Mouse (Mus musculus): ENCODE results near the gene Grip1. TPM values are rescaled to one million over a fixed set of nuclear protein-coding genes. Genes with fewer than 3 reads are reported as not detected.

The Grip1 gene
- polyA plus RNA-seq, 1 experiment = 0.13 TPM

GRCm38 (mm10) chr10:119521686-119522085 is 68.1 kb downstream of the Grip1 start:
- no peak overlapping the region for H3K27ac ChIP-seq (ENCODE audit: insufficient read depth, low read depth, low read length)
- TF ChIP-seq CTCF (IDR thresholded peaks at IDR 0.05; ENCODE audit: extremely low read depth, insufficient read length, insufficient replicate concordance, low read depth, low read length) = no peak
- TF ChIP-seq POLR2A (IDR thresholded peaks at IDR 0.05; ENCODE audit: low read depth, low read length) = no peak
- 94% methylated on average over 11 of the region's 11 CpGs for WGBS

GRCm38 (mm10) chr10:119525730-119526129 is 72.1 kb downstream of the Grip1 start:
- no peaks in the 10 kb centered on the region for H3K27me3 ChIP-seq (ENCODE audit: control insufficient read depth, insufficient read depth, low read length)
- H3K4me3 ChIP-seq (ENCODE audit: low read depth, low read length) = no peak overlapping the region
- 30% methylated on average over 3 of the region's 3 CpGs for WGBS
- TF ChIP-seq CTCF (IDR thresholded peaks at IDR 0.05; ENCODE audit: extremely low read depth, insufficient read length, insufficient replicate concordance, low read depth, low read length) = no peak
- TF ChIP-seq POLR2A (IDR thresholded peaks at IDR 0.05; ENCODE audit: low read depth, low read length) = no peak
- no peak overlapping the region for H3K27ac ChIP-seq (ENCODE audit: insufficient read depth, low read depth, low read length)
- no peaks in the 10 kb centered on the region for H3K4me1 ChIP-seq (ENCODE audit: control insufficient read depth, insufficient read depth, insufficient read length, low read length)
- H3K36me3 ChIP-seq (ENCODE audit: control insufficient read depth, insufficient read depth, low read length) = no peaks in the 10 kb centered on the region

More at GRCm38 (mm10) chr10:119521686-119522085, 68.1 kb downstream of the Grip1 start:
- H3K4me1 ChIP-seq (ENCODE audit: control insufficient read depth, insufficient read depth, insufficient read length, low read length) = no peaks in the 10 kb centered on the region
- no peak overlapping the region for H3K4me3 ChIP-seq (ENCODE audit: low read depth, low read length)
- no peaks in the 10 kb centered on the region for H3K36me3 ChIP-seq (ENCODE audit: control insufficient read depth, insufficient read depth, low read length)
- H3K27me3 ChIP-seq (ENCODE audit: control insufficient read depth, insufficient read depth, low read length) = no peaks in the 10 kb centered on the region

GRCm38 (mm10) chr10:119534852-119535251 is 81.2 kb downstream of the Grip1 start:
- no peaks in the 10 kb centered on the region for H3K4me1 ChIP-seq (ENCODE audit: control insufficient read depth, insufficient read depth, insufficient read length, low read length)
- WGBS = 64% methylated on average over 4 of the region's 4 CpGs
- H3K36me3 ChIP-seq (ENCODE audit: control insufficient read depth, insufficient read depth, low read length) = no peaks in the 10 kb centered on the region
- no peak overlapping the region for H3K27ac ChIP-seq (ENCODE audit: insufficient read depth, low read depth, low read length)
- H3K4me3 ChIP-seq (ENCODE audit: low read depth, low read length) = no peak overlapping the region
- TF ChIP-seq CTCF (IDR thresholded peaks at IDR 0.05; ENCODE audit: extremely low read depth, insufficient read length, insufficient replicate concordance, low read depth, low read length) = no peak
- TF ChIP-seq POLR2A (IDR thresholded peaks at IDR 0.05; ENCODE audit: low read depth, low read length) = no peak
- H3K27me3 ChIP-seq (ENCODE audit: control insufficient read depth, insufficient read depth, low read length) = no peaks in the 10 kb centered on the region

GRCm38 (mm10) chr10:119541655-119542054 is 88.0 kb downstream of the Grip1 start:
- H3K27ac ChIP-seq (ENCODE audit: insufficient read depth, low read depth, low read length) = no peak overlapping the region
- H3K4me1 ChIP-seq (ENCODE audit: control insufficient read depth, insufficient read depth, insufficient read length, low read length) = no peaks in the 10 kb centered on the region
- no peaks in the 10 kb centered on the region for H3K36me3 ChIP-seq (ENCODE audit: control insufficient read depth, insufficient read depth, low read length)
- WGBS = 34% methylated on average over 4 of the region's 4 CpGs
- TF ChIP-seq CTCF (IDR thresholded peaks at IDR 0.05; ENCODE audit: extremely low read depth, insufficient read length, insufficient replicate concordance, low read depth, low read length) (no peak), POLR2A (IDR thresholded peaks at IDR 0.05; ENCODE audit: low read depth, low read length) (no peak)
- H3K27me3 ChIP-seq (ENCODE audit: control insufficient read depth, insufficient read depth, low read length) = no peaks in the 10 kb centered on the region
- H3K4me3 ChIP-seq (ENCODE audit: low read depth, low read length) = no peak overlapping the region

- 79% methylated on average over 7 of the region's 7 CpGs for WGBS
- TF ChIP-seq POLR2A (IDR thresholded peaks at IDR 0.05; ENCODE audit: low read depth, low read length) (no peak), CTCF (IDR thresholded peaks at IDR 0.05; ENCODE audit: extremely low read depth, insufficient read length, insufficient replicate concordance, low read depth, low read length) (no peak)
- Histone ChIP-seq H3K4me1 (ENCODE audit: control insufficient read depth, insufficient read depth, insufficient read length, low read length) (no peaks in the 10 kb centered on the region), H3K27ac (ENCODE audit: insufficient read depth, low read depth, low read length) (no peak overlapping the region), H3K4me3 (ENCODE audit: low read depth, low read length) (no peak overlapping the region), H3K27me3 (ENCODE audit: control insufficient read depth, insufficient read depth, low read length) (no peaks in the 10 kb centered on the region), H3K36me3 (ENCODE audit: control insufficient read depth, insufficient read depth, low read length) (no peaks in the 10 kb centered on the region)
Measured at GRCm38 (mm10) chr10:119543771-119544170, 90.1 kb downstream of the Grip1 start.

- Histone ChIP-seq H3K4me3 (ENCODE audit: low read depth, low read length) (no peak overlapping the region), H3K27ac (ENCODE audit: insufficient read depth, low read depth, low read length) (no peak overlapping the region), H3K4me1 (ENCODE audit: control insufficient read depth, insufficient read depth, insufficient read length, low read length) (no peaks in the 10 kb centered on the region), H3K36me3 (ENCODE audit: control insufficient read depth, insufficient read depth, low read length) (no peaks in the 10 kb centered on the region), H3K27me3 (ENCODE audit: control insufficient read depth, insufficient read depth, low read length) (no peaks in the 10 kb centered on the region)
- WGBS = 66% methylated on average over 9 of the region's 9 CpGs
- TF ChIP-seq CTCF (IDR thresholded peaks at IDR 0.05; ENCODE audit: extremely low read depth, insufficient read length, insufficient replicate concordance, low read depth, low read length) = no peak
- TF ChIP-seq POLR2A (IDR thresholded peaks at IDR 0.05; ENCODE audit: low read depth, low read length) = no peak
Measured at GRCm38 (mm10) chr10:119544743-119545142, 91.1 kb downstream of the Grip1 start.

- WGBS = 71% methylated on average over 5 of the region's 5 CpGs
- TF ChIP-seq POLR2A (IDR thresholded peaks at IDR 0.05; ENCODE audit: low read depth, low read length) (no peak), CTCF (IDR thresholded peaks at IDR 0.05; ENCODE audit: extremely low read depth, insufficient read length, insufficient replicate concordance, low read depth, low read length) (no peak)
- no peaks in the 10 kb centered on the region for H3K4me1 ChIP-seq (ENCODE audit: control insufficient read depth, insufficient read depth, insufficient read length, low read length)
- H3K27ac ChIP-seq (ENCODE audit: insufficient read depth, low read depth, low read length) = no peak overlapping the region
- H3K36me3 ChIP-seq (ENCODE audit: control insufficient read depth, insufficient read depth, low read length) = no peaks in the 10 kb centered on the region
- no peak overlapping the region for H3K4me3 ChIP-seq (ENCODE audit: low read depth, low read length)
- H3K27me3 ChIP-seq (ENCODE audit: control insufficient read depth, insufficient read depth, low read length) = no peaks in the 10 kb centered on the region
Measured at GRCm38 (mm10) chr10:119547875-119548274, 94.2 kb downstream of the Grip1 start.
